Mouse (Mus musculus) myocyte (in vitro differentiated cells): ENCODE results near the gene Ulk4.

ENCODE experiments used
- CEBPB ChIP-seq: IDR thresholded peaks from 2 replicates; pipeline ENCODE4 v1.6.1; 2011; ENCODE audit warnings: mild to moderate bottlenecking, moderate library complexity; ENCODE audit not compliant: poor library complexity, insufficient read depth, severe bottlenecking
- E2F4 ChIP-seq: IDR thresholded peaks from one replicate; pipeline ENCODE4 v1.6.1; 2011; ENCODE audit warnings: mild to moderate bottlenecking, control low read depth, moderate library complexity; ENCODE audit not compliant: insufficient read depth
- MAX ChIP-seq: IDR thresholded peaks from one replicate; pipeline ENCODE4 v1.6.1; 2011; ENCODE audit warnings: low read depth, mild to moderate bottlenecking, control low read depth
- MYOD1 ChIP-seq, 3 experiments: IDR thresholded peaks; one replicate each; pipeline ENCODE4 v1.6.1; 2011; ENCODE audit warnings: control low read depth in 2 of 3, low read depth in 2 of 3, mild to moderate bottlenecking in 2 of 3, moderate library complexity in 1 of 3; ENCODE audit not compliant: insufficient read length in 2 of 3, control insufficient read depth in 1 of 3
- MYOG ChIP-seq, 3 experiments: IDR thresholded peaks; one replicate each; pipeline ENCODE4 v1.6.1; 2011; ENCODE audit warnings: control low read depth in 2 of 3, low read depth in 2 of 3, mild to moderate bottlenecking in 2 of 3; ENCODE audit not compliant: insufficient read length in 2 of 3, control insufficient read depth in 1 of 3, insufficient read depth in 1 of 3
- POLR2A ChIP-seq: IDR thresholded peaks from one replicate; pipeline ENCODE4 v1.6.1; 2011; ENCODE audit warnings: low read depth, mild to moderate bottlenecking, control low read depth, moderate library complexity; ENCODE audit not compliant: insufficient read length
- POLR2AphosphoS2 ChIP-seq: IDR thresholded peaks from one replicate; pipeline ENCODE4 v1.6.1; 2011; ENCODE audit warnings: low read depth, control low read depth; ENCODE audit not compliant: insufficient read length
- REST ChIP-seq: IDR thresholded peaks from one replicate; pipeline ENCODE4 v1.6.1; 2011; ENCODE audit warnings: mild to moderate bottlenecking, control low read depth, moderate library complexity; ENCODE audit not compliant: insufficient read depth, insufficient read length
- SRF ChIP-seq: IDR thresholded peaks from one replicate; pipeline ENCODE4 v1.6.1; 2011; ENCODE audit warnings: low read depth; ENCODE audit not compliant: control insufficient read depth, insufficient read length
- TCF12 ChIP-seq: IDR thresholded peaks from one replicate; pipeline ENCODE4 v1.6.1; 2011; ENCODE audit warnings: mild to moderate bottlenecking, control low read depth; ENCODE audit not compliant: poor library complexity, insufficient read depth, severe bottlenecking
- TCF3 ChIP-seq: IDR thresholded peaks from one replicate; pipeline ENCODE4 v1.6.1; 2011; ENCODE audit warnings: low read depth, control low read depth; ENCODE audit not compliant: insufficient read length
- USF1 ChIP-seq: IDR thresholded peaks from one replicate; pipeline ENCODE4 v1.6.1; 2011; ENCODE audit warnings: low read depth, mild to moderate bottlenecking, control low read depth, moderate library complexity

GRCm38 (mm10) chr9:121218636-121219035 is 58.4 kb downstream of the Ulk4 start:
- TF ChIP-seq POLR2A (no peak), TCF3 (no peak), USF1 (no peak), MAX (no peak), POLR2AphosphoS2 (no peak), TCF12 (no peak), MYOD1 (IDR thresholded peaks at IDR 0.05; ENCODE audit: control insufficient read depth in 1 of 3, insufficient read length in 2 of 3, low read depth in 2 of 3) (no peak), MYOG (IDR thresholded peaks at IDR 0.05; ENCODE audit: control insufficient read depth in 1 of 3, insufficient read depth in 1 of 3, insufficient read length in 2 of 3, low read depth in 2 of 3) (no peak), E2F4 (no peak), SRF (no peak), REST (no peak), CEBPB (no peak)
